Mouse (Mus musculus): ENCODE results near the gene Trmt44. TPM values are rescaled to one million over a fixed set of nuclear protein-coding genes. Genes with fewer than 3 reads are reported as not detected.

Trmt44 gene
- total RNA-seq, 2 experiments from 2014 or later = 8.4 to 8.5 TPM

DNA sequence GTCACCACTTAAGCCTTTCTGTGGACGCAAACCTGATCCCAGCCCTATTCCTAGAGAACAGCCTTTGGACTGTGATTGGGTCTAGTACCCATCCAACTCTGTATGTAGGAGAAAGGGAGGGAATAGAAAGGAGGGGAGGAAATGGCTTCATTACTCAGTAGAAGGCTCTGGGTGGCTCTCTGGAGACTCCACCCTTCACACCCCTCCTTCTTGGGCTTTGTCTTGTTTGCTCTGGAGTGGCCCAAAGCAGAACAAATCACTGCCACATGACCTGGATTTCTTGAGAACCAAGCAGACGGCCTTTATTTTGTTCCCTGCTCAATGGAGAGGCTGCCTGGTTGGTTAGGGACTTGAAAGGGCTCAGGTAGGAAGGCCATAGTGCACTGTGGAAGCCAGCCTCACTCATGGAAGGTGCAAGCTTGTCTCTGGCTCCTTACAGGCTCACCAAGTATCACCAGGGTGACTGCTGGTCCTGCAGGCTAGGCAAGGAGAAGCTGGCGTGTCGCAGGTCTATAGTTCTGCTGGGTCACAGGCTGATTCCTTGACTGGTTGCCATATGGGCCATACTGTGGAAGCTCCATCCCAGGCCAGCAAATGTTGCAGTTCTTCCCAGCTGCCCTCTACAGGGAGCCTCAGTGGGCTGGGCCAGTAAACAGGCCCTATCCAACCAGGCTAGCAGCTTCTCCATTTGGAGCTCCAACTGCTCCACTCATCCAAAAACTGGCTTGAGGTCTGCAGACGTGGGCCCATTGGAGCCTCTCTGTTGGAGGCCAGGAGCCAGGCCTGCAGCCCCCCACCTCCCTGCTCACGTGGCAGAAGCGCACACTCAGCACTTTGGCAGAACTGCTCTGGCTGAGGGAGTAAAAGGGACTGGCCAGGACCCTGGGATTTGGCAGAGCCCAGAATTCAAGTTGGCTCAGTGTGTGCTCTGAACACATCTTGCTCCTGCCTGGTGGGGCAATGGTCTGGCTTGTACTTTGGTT is 22.7 kb downstream of the Trmt44 start:
- DNase-seq (ENCODE audit: low spot score in 2 of 2) = no peak
- Histone ChIP-seq H3K27ac (no peak overlapping the region), H3K4me3 (no peak overlapping the region)
- no peak for TF ChIP-seq CTCF (conservative IDR thresholded peaks at IDR 0.05)

DNA sequence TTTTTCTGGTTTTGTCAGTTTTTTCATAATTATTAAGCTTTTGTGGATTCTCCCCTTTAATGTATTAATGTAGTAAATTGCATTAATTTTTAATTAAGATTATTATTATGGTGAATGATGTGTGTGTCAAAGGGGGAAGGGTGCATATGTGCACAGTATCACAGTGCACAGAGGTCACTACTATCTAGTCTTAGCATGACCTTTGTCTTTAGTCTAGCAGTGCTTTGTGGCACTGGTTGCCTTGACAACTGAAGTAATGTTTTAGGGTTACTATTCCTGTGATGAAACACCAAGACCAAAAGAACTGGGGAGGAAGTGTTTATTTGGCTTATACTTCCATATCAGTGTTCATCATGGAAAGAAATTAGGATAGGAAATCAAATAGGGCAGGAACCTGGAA is 28.7 kb downstream of the Trmt44 start:
- no peak for TF ChIP-seq CTCF (conservative IDR thresholded peaks at IDR 0.05)
- no peak for DNase-seq (ENCODE audit: low spot score in 2 of 2)
- Histone ChIP-seq H3K27ac (no peak overlapping the region), H3K4me3 (no peak overlapping the region)

DNA sequence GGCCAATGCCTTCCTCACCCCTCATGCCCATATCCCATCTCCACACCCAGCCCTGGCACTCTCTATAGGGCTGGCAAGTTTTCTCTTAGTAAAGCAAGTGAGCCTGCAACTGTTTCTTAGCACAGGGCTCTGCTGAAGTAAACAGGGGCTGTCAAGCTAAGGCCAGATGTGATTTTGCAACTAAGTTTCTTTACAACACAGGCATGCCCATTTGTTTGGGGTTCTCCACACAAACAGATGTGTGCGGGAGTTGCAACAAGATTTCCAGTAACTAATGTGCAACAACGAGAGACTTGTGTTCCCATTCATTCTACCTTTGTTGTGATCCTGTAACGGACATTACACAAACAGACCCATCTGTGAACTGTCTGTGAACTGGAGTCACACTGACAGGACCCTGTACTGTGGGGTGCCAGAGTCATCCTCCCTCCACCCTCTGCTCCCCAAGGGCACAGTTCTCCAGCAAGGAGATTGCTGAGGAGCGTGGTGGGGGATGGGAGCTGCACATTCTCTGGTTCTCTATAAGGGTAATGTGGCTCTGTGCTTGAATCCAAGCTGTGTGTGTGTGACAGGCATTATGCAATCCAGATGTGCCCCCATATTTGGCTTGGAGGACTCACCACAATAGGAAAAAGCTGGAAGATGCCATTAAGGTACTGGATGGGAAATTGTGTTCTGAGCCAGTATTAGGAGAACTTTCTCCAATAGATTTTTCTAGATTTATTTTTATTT is 33.6 kb downstream of the Trmt44 start:
- no peak for TF ChIP-seq CTCF (conservative IDR thresholded peaks at IDR 0.05)
- no peak overlapping the region for H3K27ac ChIP-seq
- no peak for DNase-seq (ENCODE audit: low spot score in 2 of 2)
- H3K4me3 ChIP-seq = no peak overlapping the region

DNA sequence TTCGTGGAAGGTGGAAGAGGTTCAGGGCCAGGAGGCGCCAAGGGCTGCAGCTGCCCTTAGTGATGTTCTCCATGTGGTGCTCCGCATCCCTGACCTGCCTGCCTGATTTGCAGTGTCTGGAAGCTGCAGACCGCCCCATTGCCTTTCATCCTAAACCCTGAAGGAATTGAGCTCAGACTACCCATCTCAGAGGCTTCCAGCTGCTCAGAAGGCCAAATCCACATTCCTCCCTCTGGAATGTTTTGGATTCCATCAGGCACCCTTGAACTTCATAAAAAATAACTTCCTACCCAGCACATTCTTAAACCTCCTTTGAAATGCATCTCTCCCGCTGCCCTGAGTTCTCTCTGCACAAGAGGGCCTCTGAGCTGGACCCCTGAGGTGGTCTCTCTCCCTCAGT is 34.3 kb downstream of the Trmt44 start:
- DNase-seq (ENCODE audit: low spot score in 2 of 2) = no peak
- H3K27ac ChIP-seq = no peak overlapping the region
- no peak for TF ChIP-seq CTCF (conservative IDR thresholded peaks at IDR 0.05)
- H3K4me3 ChIP-seq = no peak overlapping the region

DNA sequence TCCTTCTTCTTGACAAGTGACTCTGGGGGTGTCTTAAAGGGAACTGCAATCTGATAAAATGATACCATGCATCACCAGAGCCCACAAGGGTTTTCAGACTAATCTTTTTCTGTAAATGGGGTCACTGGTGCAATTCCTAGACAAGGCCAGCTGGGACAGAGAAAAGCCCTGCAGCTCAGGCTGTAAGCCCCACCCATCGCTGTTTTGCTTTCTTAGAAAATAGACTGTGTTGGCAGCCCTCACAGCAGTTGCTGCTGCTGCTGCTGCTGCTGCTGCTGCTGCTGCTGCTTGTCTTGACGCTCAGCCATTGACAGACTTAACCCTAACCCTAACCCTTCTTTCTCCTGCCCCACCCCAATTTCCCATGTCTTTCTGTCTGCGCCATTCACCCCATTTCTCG is 35.3 kb downstream of the Trmt44 start:
- TF ChIP-seq CTCF (conservative IDR thresholded peaks at IDR 0.05) = no peak
- no peak for DNase-seq (ENCODE audit: low spot score in 2 of 2)

DNA sequence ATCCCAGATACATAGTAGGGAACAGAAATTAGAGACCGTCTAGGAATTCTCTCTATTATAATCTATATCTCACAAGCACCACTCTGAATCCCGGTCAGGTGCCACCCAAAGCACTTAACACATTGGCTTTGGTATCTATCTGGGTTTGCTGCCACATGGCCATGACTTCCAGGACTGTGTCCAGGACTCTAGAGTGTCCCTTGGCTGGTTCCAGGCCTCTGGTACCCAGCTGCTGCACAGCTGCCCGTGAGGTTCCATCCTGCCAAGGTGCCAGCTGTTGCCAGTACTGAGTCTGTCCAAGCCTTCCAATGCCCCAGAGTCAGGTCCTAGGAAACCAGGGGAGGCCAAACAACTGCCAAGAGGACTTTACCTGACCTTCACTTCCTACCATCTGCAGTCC is 36.8 kb downstream of the Trmt44 start:
- DNase-seq (ENCODE audit: low spot score in 2 of 2) = no peak
- no peak overlapping the region for H3K27ac ChIP-seq
- H3K4me3 ChIP-seq = no peak overlapping the region
- no peak for TF ChIP-seq CTCF (conservative IDR thresholded peaks at IDR 0.05)

More for the DNA sequence above, 35.3 kb downstream of the Trmt44 start:
- H3K4me3 ChIP-seq = no peak overlapping the region
- H3K27ac ChIP-seq = no peak overlapping the region

DNA sequence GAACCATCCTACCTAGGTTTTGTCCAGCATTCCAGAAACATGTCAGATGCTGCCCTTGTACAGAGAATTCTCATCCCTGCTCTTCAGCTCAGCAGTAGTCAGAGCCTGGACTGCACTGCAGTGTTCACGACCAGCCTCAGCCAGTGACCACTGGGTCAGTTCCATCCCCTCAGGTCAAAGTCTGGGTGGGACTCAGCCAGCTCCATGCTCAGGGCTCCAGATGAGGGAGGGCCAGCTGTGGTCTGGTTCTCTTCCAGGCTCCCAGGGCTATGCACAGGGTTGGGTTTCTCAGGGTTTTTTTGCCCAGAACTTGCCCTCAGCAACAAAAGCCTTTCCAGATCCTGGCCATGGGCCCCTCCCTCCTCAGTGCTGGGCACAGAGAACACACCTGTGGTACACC is 37.4 kb downstream of the Trmt44 start:
- TF ChIP-seq CTCF (conservative IDR thresholded peaks at IDR 0.05) = no peak
- Histone ChIP-seq H3K27ac (no peak overlapping the region), H3K4me3 (no peak overlapping the region)
- DNase-seq (ENCODE audit: low spot score in 2 of 2) = no peak

DNA sequence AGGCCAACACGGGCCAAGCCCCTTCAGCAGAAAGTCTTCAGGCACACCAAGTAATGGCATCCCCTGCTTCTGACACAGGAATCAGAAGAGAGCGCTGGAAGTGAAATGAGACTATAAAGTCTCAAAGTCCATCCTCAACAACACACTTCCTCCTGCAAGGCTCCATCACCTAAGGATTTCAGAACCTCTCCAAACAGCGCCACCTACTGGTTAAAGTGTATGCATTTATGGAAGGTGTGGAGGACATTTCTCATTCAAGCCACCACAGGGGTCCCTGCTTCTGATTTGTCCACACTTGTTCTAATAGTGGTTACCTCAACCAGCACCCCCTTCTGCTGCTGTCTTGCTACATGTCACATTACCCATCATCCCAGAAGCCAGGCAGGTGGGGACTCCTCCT is 38.6 kb downstream of the Trmt44 start:
- DNase-seq (ENCODE audit: low spot score in 2 of 2) = no peak
- peak; percentile 68 for TF ChIP-seq CTCF (conservative IDR thresholded peaks at IDR 0.05)
- no peak overlapping the region for H3K4me3 ChIP-seq
- H3K27ac ChIP-seq = no peak overlapping the region

DNA sequence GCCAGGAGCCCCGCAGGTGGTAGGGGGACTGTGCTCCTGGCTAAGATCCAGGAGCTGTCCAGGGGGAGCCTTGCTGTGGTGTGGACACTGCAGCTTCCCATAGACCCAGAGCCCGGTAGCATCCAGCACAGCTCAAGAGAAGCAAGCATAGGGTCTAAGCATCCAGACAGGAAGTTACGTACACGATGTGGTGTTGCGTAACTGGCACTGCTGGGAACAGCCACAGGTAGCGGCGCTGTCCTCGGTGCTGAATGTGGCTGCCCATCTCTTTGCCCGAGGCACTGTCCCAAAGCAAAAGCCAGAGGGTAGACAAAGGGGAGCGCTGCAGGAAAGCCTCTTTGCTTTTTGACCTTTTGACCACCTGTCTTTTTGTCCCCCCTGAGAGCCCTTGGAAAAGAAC is 43.3 kb downstream of the Trmt44 start:
- H3K4me3 ChIP-seq = no peak overlapping the region

DNA sequence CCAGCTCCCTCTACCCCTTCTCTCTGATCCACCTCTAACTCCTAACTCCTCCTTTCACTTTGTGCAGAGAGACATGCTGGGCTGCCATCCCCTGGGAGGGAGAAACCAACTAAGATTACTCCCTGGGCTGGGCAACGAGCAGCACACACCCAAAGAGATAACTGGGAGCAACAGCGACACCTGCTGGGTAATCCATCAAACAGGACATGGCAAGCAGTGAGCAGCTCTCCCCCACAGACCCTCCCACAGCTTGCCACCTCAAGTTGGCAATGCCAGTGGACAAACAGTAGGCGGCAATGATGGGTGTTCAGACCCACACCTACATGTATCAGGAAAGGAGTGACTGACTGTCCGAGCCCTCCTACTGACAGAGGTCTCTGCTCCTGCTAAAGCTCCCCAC is 44.4 kb downstream of the Trmt44 start:
- TF ChIP-seq CTCF (conservative IDR thresholded peaks at IDR 0.05) = peak; percentile 86
- H3K4me3 ChIP-seq = no peak overlapping the region
- DNase-seq (ENCODE audit: low spot score in 2 of 2) = peak; percentile 35 to 60

More for the DNA sequence above, 43.3 kb downstream of the Trmt44 start:
- no peak for DNase-seq (ENCODE audit: low spot score in 2 of 2)
- no peak overlapping the region for H3K27ac ChIP-seq
- no peak for TF ChIP-seq CTCF (conservative IDR thresholded peaks at IDR 0.05)

DNA sequence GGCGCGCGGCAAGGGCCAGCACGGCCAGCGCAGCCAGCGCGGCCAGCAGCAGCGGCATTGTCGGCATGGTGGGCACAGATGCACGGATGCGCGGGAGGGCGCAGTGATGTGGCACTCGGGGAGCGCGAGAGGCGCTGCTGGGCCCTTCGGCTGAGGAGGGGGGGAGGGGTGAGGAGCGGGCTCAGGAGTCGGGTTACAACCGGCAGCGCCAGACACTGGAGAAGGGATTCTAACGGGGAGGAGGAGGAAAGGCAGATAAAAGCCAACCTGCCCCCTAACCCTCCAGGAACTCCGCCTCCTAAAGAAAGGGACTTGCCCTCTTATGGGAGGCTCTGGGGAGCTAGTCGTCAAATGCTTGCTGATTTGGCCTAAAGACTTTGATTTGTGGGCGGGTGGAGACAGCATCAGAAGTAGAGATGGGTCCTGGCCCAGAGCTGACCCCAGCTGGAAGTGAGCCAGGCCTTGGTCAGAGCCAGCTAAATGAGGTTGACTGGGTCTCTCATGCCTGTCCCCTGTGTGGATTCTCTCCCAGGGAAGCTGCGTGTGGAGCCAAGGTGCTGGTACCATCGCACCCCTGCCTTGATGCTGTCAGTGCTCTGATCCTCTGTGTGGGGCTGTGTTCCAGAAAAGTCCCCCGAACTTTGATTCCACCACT is 49.3 kb downstream of the Trmt44 start, which contains the start of gene Cpz:
Cpz (minus strand) TSS at position 230 of the 655 bp plus-strand sequence.
- no peak for DNase-seq (ENCODE audit: low spot score in 2 of 2)
- H3K4me3 ChIP-seq = no peak within 1 kb of the TSS
- TF ChIP-seq CTCF (conservative IDR thresholded peaks at IDR 0.05) = 0 out of 2 replicates have a peak, but pooled peaks have one; percentile 4
- H3K27ac ChIP-seq = no peak within 1 kb of the TSS

More for the DNA sequence above, 44.4 kb downstream of the Trmt44 start:
- no peak overlapping the region for H3K27ac ChIP-seq

DNA sequence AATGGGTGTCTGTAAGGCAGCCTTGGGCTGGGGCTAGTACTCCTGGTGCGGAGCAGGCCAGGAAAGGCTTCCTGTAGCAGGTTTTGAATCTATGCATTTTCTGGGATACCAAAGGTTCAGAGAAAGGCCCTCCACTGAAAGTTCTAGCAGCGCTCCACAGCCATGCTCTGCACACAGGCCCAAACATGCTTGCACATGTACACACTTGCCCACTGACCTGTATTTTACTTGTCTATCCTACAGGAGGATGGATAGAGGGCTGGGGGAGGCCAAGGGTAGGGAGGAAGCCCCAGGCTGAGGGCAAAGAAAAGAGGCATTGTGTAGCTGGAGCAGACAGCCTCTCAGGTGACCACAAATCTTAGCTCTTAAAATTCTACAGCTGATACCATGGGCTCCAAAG is 50.5 kb downstream of the Trmt44 start:
- TF ChIP-seq CTCF (conservative IDR thresholded peaks at IDR 0.05) = no peak
- no peak overlapping the region for H3K27ac ChIP-seq
- no peak for DNase-seq (ENCODE audit: low spot score in 2 of 2)
- H3K4me3 ChIP-seq = no peak overlapping the region

DNA sequence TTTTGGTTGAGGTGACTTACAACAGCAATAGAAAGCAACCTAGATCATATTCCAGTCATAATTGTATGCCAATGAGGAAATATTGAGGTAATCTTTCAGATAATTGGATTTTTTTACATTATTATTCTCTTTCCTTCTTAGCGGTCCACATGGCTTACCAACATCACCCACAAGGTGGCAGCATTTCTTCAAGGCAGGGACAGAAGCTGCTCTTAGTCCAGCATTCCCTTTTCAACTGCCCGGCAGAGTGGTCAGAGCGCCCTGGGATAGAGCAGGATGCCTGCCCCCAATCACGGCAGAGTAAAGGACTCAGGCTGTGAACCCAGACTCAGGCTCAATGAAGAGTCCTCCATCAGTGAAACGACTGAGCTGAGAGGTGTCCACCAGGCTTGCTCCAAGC is 51.1 kb downstream of the Trmt44 start:
- Histone ChIP-seq H3K27ac (no peak overlapping the region), H3K4me3 (no peak overlapping the region)
- peak; percentile 91 for TF ChIP-seq CTCF (conservative IDR thresholded peaks at IDR 0.05)
- peak; percentile 42 to 73 for DNase-seq (ENCODE audit: low spot score in 2 of 2)

Measured in layer of hippocampus, adult 2 months (tissue).